Mouse (Mus musculus): ENCODE measurements around the gene Fbxw11. TPM values are rescaled to one million over a fixed set of nuclear protein-coding genes. Genes with fewer than 3 reads are reported as not detected.
"Not testable (repeated sequence)": the region's sequence is repeated elsewhere in the genome, so short reads cannot be mapped to it uniquely, and the experiment has no call there.

Gene Fbxw11
- total RNA-seq, 1 experiment from 2014 or later: 59.2 TPM

DNA sequence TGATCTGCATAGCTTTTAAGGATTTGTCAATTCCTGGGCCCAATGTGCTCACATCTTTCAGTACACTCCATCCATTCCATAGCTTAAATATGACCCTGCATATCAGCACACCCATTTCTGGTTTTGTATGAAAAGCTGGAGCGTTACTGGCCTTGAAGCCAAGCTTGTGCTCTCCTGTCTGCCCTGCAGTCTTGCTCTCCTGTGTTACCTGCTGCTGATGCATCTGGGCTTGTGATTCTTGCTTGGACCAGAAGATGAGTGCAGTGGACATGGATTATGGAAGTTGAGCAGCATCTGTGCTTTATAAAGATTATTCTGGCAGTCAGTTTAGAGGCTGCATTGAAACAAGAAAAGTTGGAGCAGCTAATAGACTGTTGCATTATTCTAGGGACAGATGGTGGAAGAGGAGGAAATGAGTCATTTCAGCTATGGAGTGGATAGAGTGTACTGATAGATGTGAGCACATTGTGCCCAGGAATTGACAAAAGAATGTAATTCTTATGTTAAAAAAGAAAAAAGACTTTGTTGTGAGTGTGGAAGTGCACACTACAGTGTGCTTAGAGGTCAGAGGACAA is 19.6 kb downstream of the Fbxw11 start:
- no peak for ATAC-seq (replicated peaks; ENCODE audit: low read depth, poor library complexity, severe bottlenecking)

DNA sequence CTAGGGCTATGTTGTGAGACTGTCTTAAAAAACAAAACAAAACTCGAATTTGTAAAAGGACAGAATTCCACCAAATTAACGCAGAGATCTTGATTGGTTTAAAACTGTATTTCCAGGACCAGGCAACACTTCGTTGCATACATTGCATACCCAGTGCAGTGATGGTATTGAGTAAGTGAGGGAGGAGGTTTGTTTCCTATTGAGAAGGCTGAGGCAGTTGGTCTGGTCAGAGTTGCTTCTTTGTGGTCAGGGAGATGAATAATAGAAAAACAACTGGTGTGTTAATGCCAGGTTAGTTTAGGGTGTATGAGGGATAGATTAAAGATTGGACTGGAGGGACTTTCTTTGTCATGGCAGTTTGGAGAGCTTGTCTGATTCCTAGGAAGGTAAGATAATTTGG is 23.1 kb downstream of the Fbxw11 start:
- ATAC-seq (replicated peaks; ENCODE audit: low read depth, poor library complexity, severe bottlenecking): peak; percentile 71

DNA sequence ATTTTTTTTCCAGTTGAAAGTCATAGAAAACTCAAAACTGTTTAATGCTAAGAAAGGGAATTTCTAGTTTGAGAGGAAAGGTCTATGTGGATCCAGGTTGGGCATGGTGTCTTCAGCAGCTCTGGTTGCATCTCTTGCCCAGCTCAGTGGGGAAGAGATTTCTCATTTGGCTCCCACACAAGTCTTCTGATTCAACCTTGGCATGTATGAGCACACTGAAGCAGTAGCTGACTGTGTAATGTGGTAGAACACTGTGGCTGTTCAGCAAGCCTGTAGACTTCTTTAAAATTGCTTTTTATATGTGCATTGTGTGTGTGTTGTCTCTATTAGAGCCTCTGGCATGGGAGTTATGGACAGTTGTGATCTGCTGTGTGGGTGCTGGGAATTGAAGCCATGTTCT is 24.5 kb downstream of the Fbxw11 start:
- ATAC-seq (replicated peaks; ENCODE audit: low read depth, poor library complexity, severe bottlenecking): no peak

DNA sequence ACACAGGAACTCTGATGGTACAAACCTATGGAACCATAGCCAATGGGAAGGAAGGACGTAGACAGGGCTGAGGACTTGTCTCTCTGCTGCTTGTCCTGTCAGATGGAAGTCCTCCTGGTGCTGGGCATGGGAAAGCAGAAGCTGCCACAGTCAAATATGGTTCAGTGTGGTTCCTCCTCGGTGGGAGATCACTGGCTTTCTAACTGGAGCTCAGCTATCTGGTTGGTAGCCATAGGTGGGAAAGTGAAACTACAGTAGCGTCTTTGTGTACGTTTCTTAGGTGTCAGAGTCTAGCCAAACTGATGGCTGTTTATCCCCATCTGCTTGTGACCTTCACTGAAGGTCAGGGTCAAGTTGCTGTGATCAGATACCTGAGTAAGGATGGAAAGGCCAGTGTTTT is 29.0 kb downstream of the Fbxw11 start:
- ATAC-seq (replicated peaks; ENCODE audit: low read depth, poor library complexity, severe bottlenecking): peak; percentile 90

DNA sequence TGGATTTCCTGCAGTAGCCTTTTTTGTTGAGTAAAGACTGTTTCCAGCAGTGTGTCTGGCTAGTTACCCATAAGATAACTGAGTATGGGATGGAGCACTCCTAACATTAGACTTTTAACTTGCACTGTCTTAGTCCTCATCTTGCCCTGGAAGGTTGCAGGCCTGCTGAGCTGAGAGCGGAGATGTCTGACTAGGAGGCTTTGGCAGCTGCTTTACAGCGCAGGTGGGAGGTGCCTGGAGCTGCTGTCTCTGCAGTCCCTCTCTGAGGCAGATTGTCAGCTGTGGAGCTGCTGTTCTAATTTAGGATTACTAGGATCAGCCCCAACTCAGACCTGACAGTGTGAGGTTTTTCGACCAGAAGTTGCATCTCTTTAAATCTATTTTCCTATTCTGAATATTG is 34.3 kb downstream of the Fbxw11 start:
- no peak for ATAC-seq (replicated peaks; ENCODE audit: low read depth, poor library complexity, severe bottlenecking)

DNA sequence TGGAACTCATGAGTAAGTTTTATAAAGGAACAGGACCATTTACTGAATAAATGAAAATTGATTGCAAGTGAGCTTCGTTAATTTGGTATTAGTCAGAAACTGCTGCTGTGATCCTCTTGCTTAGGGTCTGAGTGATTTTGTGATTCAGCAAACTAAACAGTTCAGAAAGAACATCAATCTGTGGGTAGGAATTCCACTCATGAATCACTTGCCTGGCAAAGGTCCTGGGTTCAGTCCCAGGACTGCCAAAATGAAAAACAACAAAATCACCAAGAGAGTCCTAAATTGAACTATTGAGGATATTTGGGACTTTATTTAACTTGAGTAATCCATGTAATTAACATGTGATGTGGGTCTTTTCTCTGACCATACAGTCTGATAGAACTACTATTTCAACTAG is 35.3 kb downstream of the Fbxw11 start:
- ATAC-seq (replicated peaks; ENCODE audit: low read depth, poor library complexity, severe bottlenecking): no peak

DNA sequence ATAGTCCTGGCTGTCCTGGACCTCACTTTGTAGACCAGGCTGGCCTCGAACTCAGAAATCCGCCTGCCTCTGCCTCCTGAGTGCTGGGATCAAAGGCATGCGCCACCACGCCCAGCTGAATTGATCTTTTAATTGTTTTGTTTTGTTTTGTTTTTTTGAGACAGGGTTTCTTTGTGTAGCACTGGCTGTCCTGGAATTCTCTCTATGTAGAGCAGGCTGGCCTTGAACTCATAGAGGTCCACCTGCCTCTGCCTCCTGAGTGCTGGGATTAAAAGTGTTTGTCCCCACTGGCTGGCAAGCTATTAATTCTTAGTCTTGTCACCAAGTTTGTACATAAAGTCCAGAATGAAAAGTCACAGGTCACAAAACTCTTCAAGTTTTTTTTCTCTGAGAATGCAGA is 36.6 kb downstream of the Fbxw11 start:
- not testable (repeated sequence) for ATAC-seq (replicated peaks; ENCODE audit: low read depth, poor library complexity, severe bottlenecking)

DNA sequence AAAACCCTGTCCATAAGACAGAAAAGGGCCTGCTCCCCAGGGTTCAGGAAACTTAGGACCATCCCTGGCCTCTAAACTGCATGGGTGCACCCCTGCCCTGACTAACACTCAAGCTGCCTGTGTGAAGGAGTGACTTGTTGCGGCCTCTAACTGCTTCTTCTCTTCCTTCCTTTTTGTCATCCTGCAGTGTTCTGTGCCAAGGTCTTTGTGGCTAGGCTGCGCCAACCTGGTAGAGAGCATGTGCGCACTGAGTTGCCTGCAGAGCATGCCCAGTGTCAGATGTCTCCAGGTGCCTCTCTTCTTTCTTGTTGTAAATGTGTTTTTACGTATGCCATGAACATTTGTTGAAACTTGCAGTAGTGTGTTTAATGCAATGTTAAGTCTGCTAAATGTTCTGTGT is 37.5 kb downstream of the Fbxw11 start:
- ATAC-seq (replicated peaks; ENCODE audit: low read depth, poor library complexity, severe bottlenecking): peak; percentile 86

DNA sequence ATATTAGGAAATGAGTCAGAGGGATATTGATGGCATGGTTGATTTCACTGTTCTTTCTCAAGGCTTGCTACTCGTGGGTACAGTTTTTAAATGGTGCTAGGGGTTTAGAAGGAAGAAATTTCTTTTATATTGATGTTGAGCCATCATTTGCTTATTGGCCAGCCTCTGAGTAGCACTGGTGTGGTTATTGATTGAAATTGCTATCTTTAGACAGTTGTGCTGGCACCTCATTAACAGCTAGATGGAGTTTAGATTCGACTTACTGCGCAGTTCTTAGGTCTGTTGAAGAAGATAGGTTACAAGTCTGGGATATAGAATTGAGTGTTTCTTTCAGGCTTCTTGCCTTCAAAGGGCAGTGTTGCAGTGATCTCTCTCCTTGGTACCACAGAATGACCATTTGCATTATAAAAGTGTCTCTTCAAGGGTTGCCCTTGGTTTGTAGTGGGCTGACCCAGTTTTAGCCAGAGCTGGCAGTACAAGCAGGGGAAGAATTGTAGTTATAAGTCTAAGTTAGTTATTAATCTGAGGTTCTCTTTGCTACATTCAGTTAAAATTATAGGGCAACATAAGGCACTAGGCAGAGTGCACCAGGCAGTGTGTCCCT is 38.8 kb downstream of the Fbxw11 start:
- ATAC-seq (replicated peaks; ENCODE audit: low read depth, poor library complexity, severe bottlenecking): no peak

DNA sequence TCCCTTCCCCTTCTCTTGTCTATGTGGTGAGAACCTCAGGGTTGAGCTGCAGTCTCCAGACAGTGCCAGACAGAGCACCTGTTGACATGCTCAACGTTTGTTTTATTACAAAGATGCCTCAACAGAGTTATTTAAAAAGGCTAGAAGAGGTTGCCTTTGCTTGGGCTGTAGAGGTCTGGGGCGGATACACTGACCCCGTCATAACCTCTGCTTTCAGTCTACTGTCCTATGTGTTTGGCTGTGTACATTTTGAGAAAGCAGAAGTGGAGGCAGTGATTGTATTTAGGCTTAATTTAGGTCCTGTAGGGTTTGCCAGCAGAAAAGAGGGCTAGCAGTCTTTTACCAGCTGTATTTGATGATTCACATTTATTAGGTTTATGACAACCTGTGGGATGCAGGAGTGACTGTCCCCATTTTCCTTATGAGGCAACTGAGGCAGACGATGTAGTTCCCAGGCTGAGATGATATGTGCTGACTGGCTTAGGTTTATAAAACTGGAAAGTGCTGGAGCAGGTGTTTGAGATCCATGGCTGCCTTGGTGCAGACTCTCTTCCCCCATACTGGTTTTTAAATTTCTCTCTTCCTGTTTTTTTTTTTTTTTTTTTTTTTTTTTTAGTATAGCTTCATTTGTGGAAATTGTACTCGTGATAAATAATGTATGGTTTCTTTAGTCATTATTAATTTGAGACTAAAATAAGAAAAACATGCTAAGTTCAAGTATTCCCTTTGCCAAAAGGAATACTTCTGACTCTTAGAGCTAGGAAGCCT is 40.0 kb downstream of the Fbxw11 start:
- ATAC-seq (replicated peaks; ENCODE audit: low read depth, poor library complexity, severe bottlenecking): peak; percentile 46

DNA sequence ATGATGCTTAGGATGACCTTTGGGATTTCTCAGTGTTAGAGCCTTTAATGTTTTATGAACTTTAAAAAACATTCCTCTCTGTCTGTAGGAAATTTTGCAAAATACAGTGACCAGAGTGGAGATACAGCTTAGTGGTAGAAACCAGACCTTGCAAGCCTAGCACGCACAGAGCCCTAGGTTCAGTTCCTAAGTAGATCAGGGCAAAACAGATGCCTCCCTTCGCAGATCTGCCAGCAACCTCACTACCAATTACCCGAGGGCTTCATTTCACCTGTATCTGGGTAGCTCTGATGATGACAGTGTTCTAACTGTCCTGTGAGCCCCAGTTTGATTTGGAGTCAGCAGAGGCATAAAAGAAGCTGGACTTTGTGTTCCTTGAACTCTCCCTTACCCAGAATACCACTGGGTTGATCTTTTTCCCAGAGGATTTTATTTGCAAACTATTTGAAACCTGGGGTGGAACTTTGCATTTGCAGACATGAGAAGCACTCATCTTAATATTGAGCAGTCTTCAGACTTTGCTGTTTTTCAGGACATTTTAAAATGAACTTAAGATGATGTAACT is 42.2 kb downstream of the Fbxw11 start:
- no peak for ATAC-seq (replicated peaks; ENCODE audit: low read depth, poor library complexity, severe bottlenecking)

DNA sequence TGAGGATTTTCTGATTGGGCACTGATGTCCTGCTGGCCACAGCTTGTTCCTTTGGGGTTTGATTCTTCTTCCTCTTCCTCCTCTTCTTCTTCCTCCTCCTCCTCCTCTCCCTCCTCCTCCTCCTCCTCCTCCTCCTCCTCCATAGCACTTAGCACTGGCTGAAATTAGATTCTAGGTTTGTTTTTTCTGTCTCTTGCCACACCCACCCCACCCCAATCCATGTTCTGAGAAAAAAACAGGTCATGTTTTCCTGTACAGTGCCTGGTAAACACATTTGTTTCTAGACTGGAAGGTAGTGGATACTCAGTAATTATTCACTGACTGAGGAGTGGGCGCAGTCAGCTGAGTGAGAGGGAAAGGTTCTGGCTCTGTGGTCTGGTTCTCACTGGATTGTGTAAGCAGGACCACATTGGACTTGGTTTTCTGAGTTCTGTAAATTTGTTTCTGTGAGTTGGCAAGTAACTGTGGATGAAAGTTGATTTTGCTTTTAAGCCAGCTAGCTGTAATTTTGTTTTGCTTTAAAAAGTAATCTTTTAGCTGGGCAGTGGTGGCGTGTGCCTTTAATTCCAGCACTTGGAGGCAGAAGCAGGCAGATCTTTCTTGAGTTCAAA is 45.8 kb downstream of the Fbxw11 start:
- ATAC-seq (replicated peaks; ENCODE audit: low read depth, poor library complexity, severe bottlenecking): no peak

DNA sequence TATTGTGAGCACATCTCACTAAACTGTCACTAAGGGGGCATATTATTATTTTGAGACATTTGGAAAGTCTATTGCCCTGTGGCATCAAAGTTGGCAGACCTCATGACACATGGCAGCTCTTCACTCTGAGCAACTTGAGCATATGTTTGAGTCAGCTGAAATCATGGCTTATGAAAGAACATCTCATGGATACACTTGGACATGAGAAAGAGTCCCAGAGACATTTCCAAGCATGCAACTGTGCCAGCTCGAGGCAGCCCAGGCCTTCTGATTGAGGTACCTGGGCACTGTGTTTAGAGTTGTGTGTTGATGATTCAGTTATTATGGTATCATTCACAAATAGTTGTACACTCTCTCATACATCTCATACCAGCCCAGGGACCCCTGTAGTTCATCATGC is 47.0 kb downstream of the Fbxw11 start:
- ATAC-seq (replicated peaks; ENCODE audit: low read depth, poor library complexity, severe bottlenecking): no peak

DNA sequence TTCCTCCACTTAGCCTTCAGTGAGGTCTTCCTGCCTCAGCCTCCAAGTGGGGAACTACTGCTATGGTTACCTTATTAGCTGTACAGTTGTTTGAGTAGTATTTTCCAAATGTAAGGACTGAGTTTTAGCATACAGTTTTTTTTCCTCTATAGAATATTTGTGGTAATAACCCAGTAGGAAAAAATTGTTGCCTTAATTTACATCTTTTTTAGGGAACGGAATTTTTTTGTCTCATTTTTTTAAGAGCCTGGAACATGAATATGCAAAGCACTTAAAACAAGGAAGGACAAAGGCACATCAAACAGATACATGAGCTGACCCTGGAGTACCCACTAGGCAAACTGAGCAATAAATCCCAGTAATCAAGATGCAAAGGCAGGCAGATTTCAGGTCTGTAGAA is 50.3 kb downstream of the Fbxw11 start:
- no peak for ATAC-seq (replicated peaks; ENCODE audit: low read depth, poor library complexity, severe bottlenecking)

DNA sequence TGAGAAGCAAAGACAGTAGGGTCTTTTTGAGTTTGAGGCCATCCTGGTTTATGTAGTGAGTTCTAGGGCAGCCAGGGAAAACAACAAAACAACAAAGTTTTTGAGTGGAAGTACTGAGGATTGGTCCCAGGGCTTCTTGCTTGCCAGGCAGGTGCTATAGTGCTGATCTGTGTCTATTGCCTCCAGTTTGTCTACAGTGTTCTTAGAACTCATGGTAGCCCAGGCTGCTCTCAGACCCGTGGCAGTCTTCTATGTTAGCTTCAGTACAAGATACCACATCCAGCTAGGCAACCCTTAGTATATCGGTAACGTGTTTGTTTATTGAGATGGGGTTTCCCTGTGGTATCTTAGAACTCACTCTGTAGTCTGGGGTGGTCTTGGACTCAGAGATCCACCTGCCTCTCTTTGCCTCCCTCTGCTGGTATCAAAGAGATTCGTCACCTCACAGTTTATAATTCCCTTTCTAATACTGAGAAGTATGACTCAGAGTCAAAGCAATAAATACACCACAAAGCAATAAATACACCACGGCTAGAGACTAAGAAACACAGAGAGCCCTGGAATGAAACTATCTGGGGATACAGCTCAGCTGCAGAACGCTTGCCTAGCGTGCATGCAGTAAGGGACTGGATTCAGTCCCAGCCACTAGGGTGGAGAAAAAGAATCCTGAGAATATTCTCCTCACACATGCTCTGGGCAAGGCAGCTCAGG is 51.1 kb downstream of the Fbxw11 start:
- ATAC-seq (replicated peaks; ENCODE audit: low read depth, poor library complexity, severe bottlenecking): peak; percentile 63

DNA sequence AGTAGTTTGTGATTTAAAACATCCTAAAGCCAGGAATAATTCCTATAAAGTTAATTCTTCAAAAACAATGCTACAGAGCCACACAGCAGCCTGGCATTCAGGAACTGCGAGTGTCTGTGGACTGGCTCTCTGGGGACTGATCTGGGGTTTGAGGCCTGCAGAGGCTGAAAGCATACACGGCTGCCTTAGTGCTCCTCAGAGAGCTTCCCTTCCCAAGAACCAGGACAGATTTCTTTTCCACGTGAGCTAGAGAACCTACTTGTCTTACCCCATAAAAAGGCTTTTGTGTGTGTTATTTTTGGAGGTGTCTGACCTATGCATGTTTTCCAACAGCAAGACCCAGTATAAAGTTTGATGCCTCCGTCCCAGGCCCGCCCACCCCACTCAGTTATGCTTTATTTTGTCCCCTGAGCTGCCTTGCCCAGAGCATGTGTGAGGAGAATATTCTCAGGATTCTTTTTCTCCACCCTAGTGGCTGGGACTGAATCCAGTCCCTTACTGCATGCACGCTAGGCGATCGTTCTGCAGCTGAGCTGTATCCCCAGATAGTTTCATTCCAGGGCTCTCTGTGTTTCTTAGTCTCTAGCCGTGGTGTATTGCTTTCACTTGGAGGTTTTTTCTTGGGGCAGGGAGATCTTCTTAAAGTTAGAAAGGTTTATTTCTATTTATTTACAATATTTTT is 51.9 kb downstream of the Fbxw11 start:
- not testable (repeated sequence) for ATAC-seq (replicated peaks; ENCODE audit: low read depth, poor library complexity, severe bottlenecking)

DNA sequence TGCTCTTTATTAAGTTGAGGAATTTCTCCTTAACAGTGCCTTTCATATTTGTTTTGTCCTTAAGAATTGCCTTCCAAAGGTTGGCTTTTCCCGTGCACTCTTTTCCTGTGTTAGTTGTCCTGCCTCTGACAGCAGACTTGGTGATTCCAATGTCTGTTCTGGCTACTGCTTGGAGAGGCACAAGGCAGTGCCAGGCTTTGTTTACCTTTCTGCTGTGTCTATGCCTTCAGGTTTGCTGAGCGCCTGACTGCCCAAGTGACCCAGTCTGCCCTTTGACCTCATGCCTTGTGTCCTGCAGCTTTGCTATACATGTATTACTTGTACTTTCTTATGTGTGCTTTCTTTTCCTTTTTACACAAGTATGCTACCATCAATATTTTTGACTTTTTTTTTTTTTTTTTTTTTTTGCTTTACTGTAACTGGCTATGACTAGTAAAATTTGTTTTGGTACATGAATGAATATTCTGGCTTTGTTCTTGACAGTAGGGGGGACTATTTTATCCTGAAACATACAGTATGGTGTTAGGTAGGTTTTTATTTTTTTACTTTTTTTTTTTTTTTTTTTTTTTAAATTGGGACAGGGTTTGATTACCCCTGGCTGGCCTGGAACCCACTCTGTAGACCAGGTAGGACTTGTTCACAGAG is 54.0 kb downstream of the Fbxw11 start:
- no peak for ATAC-seq (replicated peaks; ENCODE audit: low read depth, poor library complexity, severe bottlenecking)

DNA sequence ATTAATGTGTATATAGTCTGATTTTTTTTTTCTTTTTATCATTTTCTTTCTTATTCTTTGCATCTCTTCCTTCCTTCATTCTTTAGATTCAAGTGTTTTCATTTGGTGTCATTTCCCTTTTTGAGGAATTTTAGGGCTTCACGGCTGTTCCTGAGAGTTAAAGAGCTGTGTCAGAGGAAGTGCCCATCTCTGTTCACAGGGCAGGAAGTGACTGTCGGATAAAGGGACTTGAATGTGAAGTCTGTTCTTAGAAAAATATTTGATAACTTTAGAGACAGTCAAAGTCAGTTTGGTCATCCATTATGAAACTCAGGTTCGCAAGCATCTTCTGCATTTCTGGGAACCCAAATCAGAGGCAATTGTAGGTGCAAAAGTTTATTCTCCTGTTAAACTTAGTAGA is 55.2 kb downstream of the Fbxw11 start:
- peak; percentile 48; the same call in 1 of the 2 replicates for ATAC-seq (replicated peaks; ENCODE audit: low read depth, poor library complexity, severe bottlenecking)

DNA sequence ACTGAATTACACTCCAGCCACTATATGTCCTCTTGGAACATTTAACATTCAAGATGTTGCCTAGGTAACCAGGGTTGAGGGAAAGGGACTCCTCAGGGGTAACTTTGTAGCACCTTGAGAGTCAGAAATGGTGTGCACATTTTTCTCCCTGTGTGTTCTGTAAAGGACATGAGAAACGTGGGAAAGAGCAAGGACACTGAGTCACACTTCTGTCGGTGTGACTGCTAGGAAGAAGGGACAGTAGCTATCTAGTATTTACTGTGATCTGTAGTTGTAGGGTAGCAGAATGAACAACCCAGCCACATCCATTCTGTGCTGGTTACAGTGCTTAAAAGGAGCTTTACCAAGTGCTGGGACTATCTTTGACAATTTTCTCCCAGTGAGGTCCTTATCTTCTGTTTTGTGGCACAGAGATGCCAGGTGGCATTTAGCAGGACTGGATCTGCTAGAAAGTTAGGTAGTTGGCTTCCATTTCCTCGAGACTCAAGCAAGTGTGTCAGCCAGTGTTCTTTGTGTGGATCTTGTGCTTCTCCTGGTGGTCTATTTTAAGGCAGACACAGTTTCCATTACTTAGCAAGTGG is 57.5 kb downstream of the Fbxw11 start:
- no peak for ATAC-seq (replicated peaks; ENCODE audit: low read depth, poor library complexity, severe bottlenecking)
